Mouse (Mus musculus) liver, embryonic 14.5 days (tissue): ENCODE results near the gene Rab14. TPM values are rescaled to one million over a fixed set of nuclear protein-coding genes. Genes with fewer than 3 reads are reported as not detected.

Experiments
- ATAC-seq: fragments of 200-750 bp; cut with Nextera tagmentation; 2 replicates; pipeline ENCODE4 v1.8.0; 2017; ENCODE audit warnings: moderate number of reproducible peaks, mild to moderate bottlenecking, moderate library complexity; ENCODE audit not compliant: insufficient read depth
- DNase-seq, 3 experiments: peaks; one replicate each; pipeline ENCODE4 v3.0.0-alpha.2; 2012 to 2013; ENCODE audit warnings: low read depth in 3 of 3, low spot score in 3 of 3
- H3K27ac ChIP-seq: fragments of 300-500 bp; sonication (generic); 2 replicates; pipeline ENCODE4 v1.5.1; 2014; ENCODE audit warnings: moderate library complexity, mild to moderate bottlenecking, control low read depth, inconsistent platforms
- H3K27me3 ChIP-seq: fragments of 300-500 bp; sonication (generic); 2 replicates; pipeline ENCODE4 v1.6.1; 2014; ENCODE audit warnings: mild to moderate bottlenecking, low read length, moderate library complexity; ENCODE audit not compliant: control insufficient read depth, insufficient read depth
- H3K36me3 ChIP-seq: fragments of 300-500 bp; sonication (generic); replicated peaks from 2 replicates; pipeline ENCODE4 v1.6.1; 2014; ENCODE audit warnings: low read depth; ENCODE audit not compliant: control insufficient read depth, insufficient read depth
- H3K4me1 ChIP-seq, 2 experiments: fragments of 200-500 bp in 1 of 2; fragments of 300-500 bp in 1 of 2; sonication (generic) in 1 of 2; replicated peaks; 2 replicates each; pipeline ENCODE4 v1.6.1; 2012 to 2014; ENCODE audit warnings: antibody characterized with exemption in 1 of 2, inconsistent platforms in 1 of 2, low read length in 1 of 2; ENCODE audit not compliant: control insufficient read depth in 2 of 2, insufficient read depth in 2 of 2
- H3K4me2 ChIP-seq: fragments of 300-500 bp; sonication (generic); 2 replicates; pipeline ENCODE4 v1.6.1; 2014; ENCODE audit warnings: low read depth, mild to moderate bottlenecking, control low read depth, moderate library complexity
- H3K4me3 ChIP-seq, 2 experiments: fragments of 200-500 bp in 1 of 2; fragments of 300-500 bp in 1 of 2; sonication (generic) in 1 of 2; 2 replicates each; pipeline ENCODE4 v1.5.1; 2012 to 2014; ENCODE audit warnings: low read depth in 2 of 2, low read length in 2 of 2, mild to moderate bottlenecking in 2 of 2, control low read depth in 1 of 2, inconsistent platforms in 1 of 2, moderate library complexity in 1 of 2; ENCODE audit not compliant: insufficient read depth in 1 of 2
- H3K9ac ChIP-seq: fragments of 300-500 bp; sonication (generic); replicated peaks from 2 replicates; pipeline ENCODE4 v1.6.1; 2014; ENCODE audit warnings: mild to moderate bottlenecking, control low read depth, moderate library complexity
- H3K9me3 ChIP-seq: fragments of 300-500 bp; sonication (generic); 2 replicates; pipeline ENCODE4 v1.6.1; 2016; ENCODE audit warnings: low read length, mixed read lengths; ENCODE audit not compliant: control insufficient read depth
- CTCF ChIP-seq: IDR thresholded peaks from 2 replicates; pipeline ENCODE4 v1.5.1; 2016; ENCODE audit warnings: antibody characterized with exemption, low read depth, control low read depth
- EP300 ChIP-seq: IDR thresholded peaks from 2 replicates; pipeline ENCODE4 v1.6.1; 2016; ENCODE audit warnings: antibody characterized with exemption, low read depth
- WGBS: fragments of 180-500 bp; shearing (Covaris S2); extraction: QIAGEN DNeasy Blood & Tissue Kit; methylation state at CpG from one replicate; pipeline ENCODE4 v1.1.7; 2014; ENCODE audit not compliant: insufficient replicate concordance; 5-methylcytosine and 5-hydroxymethylcytosine counted together
- polyA plus RNA-seq, 2 experiments: library from polyadenylated mRNA; depleted of rRNA in 1 of 2; stranded (reverse) in 1 of 2; unstranded in 1 of 2; fragments of >200 nt; fragmentation: Nextera tagmentation in 1 of 2; extraction: Ambion mirVana in 1 of 2; gene quantifications; 2 replicates each; pipeline versions ENCODE4 v1.2.1 to v1.2.3; 2012 to 2014

The Rab14 gene
- polyA plus RNA-seq, 2 experiments, result 35.3 to 81.1 TPM

- Histone ChIP-seq H3K9ac (no peak overlapping the region), H3K4me1 (peaks cover 0 to under 1% of the 10 kb centered on the region in 2 experiments; a peak in 1 of 4 replicates), H3K27ac (no peak overlapping the region), H3K4me3 (no peak overlapping the region), H3K9me3 (no peaks in the 10 kb centered on the region), H3K4me2 (no peak overlapping the region), H3K27me3 (no peaks in the 10 kb centered on the region), H3K36me3 (peaks cover 43% of the 10 kb centered on the region)
- ATAC-seq, result no peak
- no peak for DNase-seq
- TF ChIP-seq CTCF, result no peak
- TF ChIP-seq EP300, result no peak
- WGBS, result 81% methylated on average over 13 of the region's 13 CpGs
Measured at GRCm38 (mm10) chr2:35151303-35151882, 49.5 kb downstream of the Rab14 start.

- Histone ChIP-seq H3K4me2 (no peak overlapping the region), H3K4me1 (no peaks in the 10 kb centered on the region), H3K36me3 (peaks cover 36% of the 10 kb centered on the region), H3K9me3 (no peaks in the 10 kb centered on the region), H3K27me3 (no peaks in the 10 kb centered on the region), H3K27ac (no peak overlapping the region), H3K9ac (no peak overlapping the region), H3K4me3 (no peak overlapping the region)
- TF ChIP-seq EP300, result no peak
- TF ChIP-seq CTCF, result no peak
- WGBS, result 82% methylated on average over 10 of the region's 10 CpGs
- DNase-seq (no peak), ATAC-seq (no peak)
Measured at GRCm38 (mm10) chr2:35148806-35149205, 52.1 kb downstream of the Rab14 start.

DNA sequence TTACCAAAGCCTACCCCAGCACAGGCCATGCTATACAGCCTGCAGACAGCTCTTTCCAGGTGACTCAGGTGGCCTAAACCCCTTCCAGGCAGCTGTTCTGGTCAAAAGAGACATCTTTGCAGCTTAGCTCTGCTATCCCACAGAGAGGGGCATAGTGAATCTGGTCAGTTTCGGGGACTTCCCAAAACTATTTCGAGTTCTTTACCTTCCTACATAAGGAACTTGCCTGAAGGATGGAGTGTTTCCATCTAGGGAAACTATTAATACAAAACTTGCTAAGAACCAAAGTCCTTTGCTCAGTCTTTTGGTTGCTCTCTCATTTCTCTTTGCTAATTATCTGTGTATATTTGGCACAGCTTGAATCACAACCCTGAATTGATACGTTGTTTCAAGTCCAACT, 59.2 kb downstream of the Rab14 start:
- Histone ChIP-seq H3K9me3 (no peaks in the 10 kb centered on the region), H3K4me3 (no peak overlapping the region), H3K36me3 (peaks cover 21% of the 10 kb centered on the region), H3K27me3 (no peaks in the 10 kb centered on the region), H3K4me1 (no peaks in the 10 kb centered on the region), H3K9ac (no peak overlapping the region), H3K4me2 (no peak overlapping the region), H3K27ac (no peak overlapping the region)
- WGBS, result 69% methylated on average over 3 of the region's 3 CpGs
- ATAC-seq (no peak), DNase-seq (no peak)
- TF ChIP-seq CTCF, result no peak
- no peak for TF ChIP-seq EP300

GRCm38 (mm10) chr2:35138576-35138975, 62.3 kb downstream of the Rab14 start:
- DNase-seq, result no peak

GRCm38 (mm10) chr2:35133891-35134290, 67.0 kb downstream of the Rab14 start:
- 77% methylated on average over 5 of the region's 5 CpGs for WGBS
- peaks cover 7 to 9% of the 10 kb centered on the region in 2 experiments for H3K4me1 ChIP-seq
- H3K4me3 ChIP-seq, result no peak overlapping the region
- H3K4me2 ChIP-seq, result no peak overlapping the region
- ATAC-seq (no peak), DNase-seq (no peak)
- no peak overlapping the region for H3K9ac ChIP-seq
- H3K36me3 ChIP-seq, result peaks cover 3% of the 10 kb centered on the region
- TF ChIP-seq CTCF (no peak), EP300 (no peak)
- H3K27ac ChIP-seq, result no peak overlapping the region
- H3K9me3 ChIP-seq, result no peaks in the 10 kb centered on the region
- no peaks in the 10 kb centered on the region for H3K27me3 ChIP-seq

More at GRCm38 (mm10) chr2:35138576-35138975, 62.3 kb downstream of the Rab14 start:
- Histone ChIP-seq H3K4me2 (no peak overlapping the region), H3K36me3 (peaks cover 10% of the 10 kb centered on the region), H3K4me1 (no peaks in the 10 kb centered on the region), H3K27me3 (no peaks in the 10 kb centered on the region), H3K27ac (no peak overlapping the region), H3K4me3 (no peak overlapping the region), H3K9ac (no peak overlapping the region), H3K9me3 (no peaks in the 10 kb centered on the region)
- TF ChIP-seq EP300 (no peak), CTCF (no peak)
- no peak for ATAC-seq
- 68% methylated on average over 1 of the region's 1 CpGs for WGBS
